Mouse (Mus musculus): ENCODE measurements around the gene Zfyve28. TPM values are rescaled to one million over a fixed set of nuclear protein-coding genes. Genes with fewer than 3 reads are reported as not detected.

Gene Zfyve28
- total RNA-seq, 2 experiments from 2014 or later, result 23.2 to 24.5 TPM

DNA sequence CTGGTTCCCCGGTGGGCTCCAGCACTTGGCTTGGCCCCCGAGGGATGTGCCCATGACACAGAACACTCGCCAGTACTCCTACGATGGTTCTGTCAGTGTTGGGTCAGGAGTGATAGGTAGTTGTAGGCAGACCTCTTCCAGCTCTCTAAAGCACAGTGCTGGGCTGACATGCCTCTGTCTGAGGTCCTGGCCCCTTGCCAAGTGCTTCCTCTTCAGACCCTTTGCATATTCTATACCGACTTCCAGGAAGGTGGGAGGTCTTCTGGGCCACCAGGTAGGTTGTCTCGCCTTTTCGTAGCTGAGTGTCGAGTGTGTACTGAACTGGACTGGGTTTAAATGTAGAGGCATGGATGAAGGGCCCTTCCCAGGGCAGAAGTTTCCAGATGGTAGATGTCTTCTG, 74.6 kb downstream of the Zfyve28 start:
- DNase-seq (ENCODE audit: low spot score in 2 of 2), result no peak

GRCm38 (mm10) chr5:34210279-34210678, 78.0 kb downstream of the Zfyve28 start:
- DNase-seq (ENCODE audit: low spot score in 2 of 2), result peak; percentile 78 to 82

DNA sequence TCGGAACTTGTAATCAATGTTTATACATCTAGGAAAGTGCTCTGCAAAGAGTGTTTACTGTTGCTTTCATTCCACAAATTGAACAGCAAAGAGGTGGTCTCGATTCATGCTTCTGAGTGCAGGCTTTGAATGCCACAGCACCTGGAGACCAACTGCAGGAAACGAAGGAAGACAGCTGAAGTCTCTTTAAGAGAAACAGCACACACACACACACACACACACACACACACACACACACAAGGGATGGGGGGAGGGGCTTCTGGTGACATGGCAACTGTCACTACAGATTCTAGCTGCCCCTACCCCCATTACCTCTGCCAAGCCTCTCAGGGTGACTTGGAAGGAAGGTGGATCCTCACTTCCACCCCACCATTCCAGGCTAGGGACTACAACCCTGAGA, 80.7 kb downstream of the Zfyve28 start:
- DNase-seq (ENCODE audit: low spot score in 2 of 2), result no peak

- no peak for DNase-seq (ENCODE audit: low spot score in 2 of 2)
Measured at GRCm38 (mm10) chr5:34205788-34206187, 82.5 kb downstream of the Zfyve28 start.

DNA sequence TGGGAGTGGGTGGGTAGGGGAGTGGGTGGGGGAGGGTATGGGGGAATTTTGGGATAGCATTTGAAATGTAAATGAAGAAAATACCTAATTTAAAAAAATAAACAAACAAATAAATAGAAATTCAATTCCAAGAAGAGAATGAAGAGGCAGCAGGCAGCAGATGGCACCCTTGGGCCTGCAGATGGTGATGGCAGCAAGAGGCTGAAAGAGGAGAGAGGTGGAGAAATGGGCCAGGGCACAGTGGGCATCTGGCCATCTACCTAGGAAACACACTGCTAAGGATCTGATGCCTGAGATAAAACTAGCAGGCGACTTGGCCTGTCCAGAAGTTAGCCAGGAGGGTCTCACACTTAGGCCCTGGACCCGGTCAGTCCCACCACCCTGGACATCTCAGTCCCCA, 83.3 kb downstream of the Zfyve28 start:
- no peak for DNase-seq (ENCODE audit: low spot score in 2 of 2)

DNA sequence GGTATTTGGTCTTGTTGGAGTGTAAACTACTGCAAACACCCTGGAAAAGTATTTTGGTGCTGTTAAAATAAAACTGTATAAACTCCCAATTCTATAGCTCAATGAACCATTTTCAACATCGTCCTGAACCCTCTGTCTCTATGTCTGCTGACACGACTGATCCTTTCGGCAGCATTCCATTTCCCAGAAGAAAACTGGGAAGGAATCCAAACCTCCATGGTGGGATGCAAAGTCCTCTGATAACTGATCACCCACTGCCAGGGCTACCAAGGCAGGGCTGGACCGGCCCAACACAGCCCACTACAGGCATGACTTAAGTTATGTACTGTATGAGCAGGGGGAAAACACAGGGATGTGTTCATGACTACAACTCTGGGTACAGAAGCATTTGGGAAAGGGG, 86.2 kb downstream of the Zfyve28 start:
- DNase-seq (ENCODE audit: low spot score in 2 of 2), result no peak

GRCm38 (mm10) chr5:34201396-34201795, 86.9 kb downstream of the Zfyve28 start:
- DNase-seq (ENCODE audit: low spot score in 2 of 2), result no peak

- no peak for DNase-seq (ENCODE audit: low spot score in 2 of 2)
Measured at GRCm38 (mm10) chr5:34198615-34199014, 89.6 kb downstream of the Zfyve28 start.

GRCm38 (mm10) chr5:34197243-34197642, 91.0 kb downstream of the Zfyve28 start:
- DNase-seq (ENCODE audit: low spot score in 2 of 2), result no peak

- DNase-seq (ENCODE audit: low spot score in 2 of 2), result no peak
Measured at GRCm38 (mm10) chr5:34196423-34196822, 91.8 kb downstream of the Zfyve28 start.

GRCm38 (mm10) chr5:34195786-34196185, 92.5 kb downstream of the Zfyve28 start:
- DNase-seq (ENCODE audit: low spot score in 2 of 2), result no peak

GRCm38 (mm10) chr5:34194975-34195662, 93.1 kb downstream of the Zfyve28 start:
- no peak for DNase-seq (ENCODE audit: low spot score in 2 of 2)

DNA sequence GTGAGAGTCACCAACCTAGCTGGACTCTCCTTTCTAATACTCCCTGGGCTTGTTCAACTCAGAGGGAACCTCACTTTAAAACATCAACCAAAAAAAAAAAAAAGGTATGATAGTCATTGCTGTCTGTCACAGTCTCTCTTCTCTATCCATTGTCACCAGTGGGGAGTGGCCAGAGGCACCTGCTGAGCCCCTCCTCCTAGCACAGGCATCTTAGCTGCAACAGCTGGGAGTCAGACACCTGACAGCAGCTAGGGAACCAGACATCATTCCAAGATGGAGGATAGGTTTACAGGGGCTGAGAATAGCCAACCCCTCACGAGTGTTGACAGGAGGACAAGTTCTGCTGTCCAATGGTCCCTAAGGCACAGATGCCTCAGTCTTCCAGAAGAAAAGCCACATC, 93.8 kb downstream of the Zfyve28 start:
- no peak for DNase-seq (ENCODE audit: low spot score in 2 of 2)

DNA sequence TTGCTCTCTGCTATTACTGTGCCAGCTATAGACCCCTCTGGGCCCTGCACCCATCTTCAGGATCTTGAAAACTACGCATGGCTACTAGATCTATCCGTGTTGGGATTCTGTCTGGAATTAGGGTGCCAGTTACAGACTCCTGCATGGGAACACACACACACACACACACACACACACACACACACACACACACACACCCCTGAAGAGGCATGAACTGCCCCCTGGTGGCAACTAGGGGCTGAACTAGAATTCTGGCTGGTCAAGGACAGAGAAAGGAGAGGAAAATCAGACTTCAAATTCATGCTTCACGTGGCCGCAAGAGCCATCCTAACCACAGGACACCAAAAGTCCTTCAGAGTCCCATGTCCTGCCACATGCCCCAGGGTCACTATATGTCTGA, 96.4 kb downstream of the Zfyve28 start:
- peak; percentile 49 to 52 for DNase-seq (ENCODE audit: low spot score in 2 of 2)

GRCm38 (mm10) chr5:34191021-34191420, 97.2 kb downstream of the Zfyve28 start:
- no peak for DNase-seq (ENCODE audit: low spot score in 2 of 2)

DNA sequence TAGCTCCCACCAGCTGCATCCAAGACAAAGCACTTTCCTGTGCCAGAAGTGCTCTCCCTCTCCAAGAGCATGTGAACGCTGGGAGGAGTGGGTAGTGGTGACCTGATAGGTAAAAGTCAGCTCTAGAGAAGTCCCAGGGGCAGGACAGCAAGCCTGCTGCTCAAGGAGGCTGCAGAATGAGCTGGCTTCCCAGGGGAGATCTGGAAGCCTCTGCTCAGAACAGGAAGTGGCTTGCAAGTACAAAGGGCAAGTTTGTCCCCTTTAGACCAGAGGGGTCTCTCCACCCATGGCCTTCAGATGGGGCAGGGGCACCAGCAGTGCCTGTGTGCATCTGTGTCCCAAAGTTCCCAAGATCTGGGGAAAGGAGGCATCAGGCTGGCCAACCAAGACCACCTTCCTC, 98.7 kb downstream of the Zfyve28 start:
- DNase-seq (ENCODE audit: low spot score in 2 of 2), result no peak

GRCm38 (mm10) chr5:34188856-34189255, 99.4 kb downstream of the Zfyve28 start:
- no peak for DNase-seq (ENCODE audit: low spot score in 2 of 2)

GRCm38 (mm10) chr5:34187601-34188316, 100.5 kb downstream of the Zfyve28 start, which contains the start of gene Mxd4:
TSS of gene Mxd4 (minus strand) at chr5:34187720.
- peak; percentile 98 to 99 for DNase-seq (ENCODE audit: low spot score in 2 of 2)

DNA sequence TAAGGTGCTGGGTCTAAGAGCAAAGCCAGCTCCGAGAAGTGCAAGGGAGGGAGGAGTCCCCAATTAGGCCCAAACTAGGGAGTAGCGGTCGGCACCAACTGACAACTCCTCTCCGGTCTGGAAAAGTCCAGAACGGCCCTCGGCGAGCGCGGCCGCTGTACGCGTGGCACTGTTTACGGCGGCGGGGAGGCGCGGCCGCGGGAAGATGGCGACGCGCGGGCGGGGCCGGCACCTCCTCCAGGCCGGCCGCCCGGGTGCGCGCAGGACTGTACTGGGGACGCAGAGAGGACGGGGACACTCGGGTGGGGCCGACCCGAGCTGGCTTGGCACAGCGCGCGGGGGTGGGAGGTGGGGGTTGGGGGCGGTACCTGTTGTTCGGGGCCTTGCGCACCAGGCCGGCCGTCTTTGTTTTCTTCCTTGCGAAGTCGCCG, 101.3 kb downstream of the Zfyve28 start:
- peak; percentile 41 to 52 for DNase-seq (ENCODE audit: low spot score in 2 of 2)

- DNase-seq (ENCODE audit: low spot score in 2 of 2), result no peak
Measured at GRCm38 (mm10) chr5:34186391-34186790, 101.9 kb downstream of the Zfyve28 start.

GRCm38 (mm10) chr5:34185791-34186190, 102.5 kb downstream of the Zfyve28 start:
- no peak for DNase-seq (ENCODE audit: low spot score in 2 of 2)

- peak in 1 of 2 experiments; percentile 7 for DNase-seq (ENCODE audit: low spot score in 2 of 2)
Measured at GRCm38 (mm10) chr5:34185051-34185580, 103.1 kb downstream of the Zfyve28 start.

Measured in layer of hippocampus, postnatal 10 days (tissue).